In the genomic region with DNA sequence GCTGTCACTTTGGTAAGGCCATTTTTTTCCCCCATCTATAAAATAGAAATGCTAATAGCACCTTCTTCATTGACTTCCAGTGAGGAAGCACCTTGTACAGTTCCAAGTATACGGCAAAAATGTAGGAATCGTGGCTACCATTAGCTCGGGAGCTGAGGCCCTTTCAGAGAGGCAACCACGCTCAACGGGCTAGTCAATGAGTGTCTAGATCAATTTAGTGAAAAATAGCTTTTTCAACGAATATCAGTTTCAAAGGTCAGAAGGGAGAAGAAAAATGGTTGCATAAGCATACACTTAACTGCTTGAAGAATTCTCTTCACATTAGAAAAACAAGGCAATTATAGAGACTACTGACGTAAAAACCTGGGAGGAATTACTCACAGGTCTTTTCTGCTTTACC, we compare ENCODE assay signal across 23 mouse cellular contexts. TPM values are rescaled to one million over a fixed set of nuclear protein-coding genes. Genes with fewer than 3 reads are reported as not detected.
DNase-seq lines count a peak whose midpoint lies in the region; ATAC-seq lines count a peak whose summit lies in the region.
"Had no signal": no experiment of that assay in that cellular context is flagged by ENCODE, and none has a peak within 500 bp of the region (broad histone marks: within the 10 kb centered on the region; RNA-seq: fewer than 3 reads in every experiment).

No protein-coding gene starts in this region.

- H3K9ac ChIP-seq in kidney, embryonic 15.5 days: no peak overlapping the region
- H3K9ac ChIP-seq: forebrain, embryonic 13.5 days; forebrain, postnatal 0 days; hindbrain, embryonic 15.5 days had no signal

- no peak overlapping the region for H3K4me2 ChIP-seq in kidney, embryonic 15.5 days
- H3K4me2 ChIP-seq: forebrain, embryonic 13.5 days; heart, embryonic 11.5 days; hindbrain, embryonic 15.5 days had no signal

- H3K36me3 ChIP-seq in kidney, embryonic 15.5 days: no peaks in the 10 kb centered on the region
- H3K36me3 ChIP-seq: embryonic facial prominence, embryonic 10.5 days; G1E; hindbrain, embryonic 15.5 days had no signal

- H3K9me3 ChIP-seq in kidney, embryonic 15.5 days (replicated peaks): no peaks in the 10 kb centered on the region
- H3K9me3 ChIP-seq: embryonic facial prominence, embryonic 10.5 days; forebrain, embryonic 13.5 days; hindbrain, embryonic 15.5 days had no signal

- H3K4me1 ChIP-seq in kidney, embryonic 15.5 days: peaks cover 18% of the 10 kb centered on the region

- peak; percentile 0 for DNase-seq in gastrocnemius, adult 18-20 months (ENCODE audit: low spot score)
- no peak for DNase-seq in gastrocnemius, postnatal 4 days (ENCODE audit: low spot score in 2 of 2)
- peak; percentile 40 for DNase-seq in kidney, adult 11 months
- peak; percentile 40 for DNase-seq in kidney, postnatal 14 days
- no peak for DNase-seq in kidney, postnatal 10 days
- DNase-seq in kidney, postnatal 36 days: peak; percentile 42 to 68
- DNase-seq: adrenal gland, adult 8-10 months; adrenal gland, postnatal 36 days; B cell, adult 2 months; cerebellum, adult 2 months; cerebellum, postnatal 10 days; forebrain, postnatal 0 days; gastrocnemius, adult 2 months; gastrocnemius, postnatal 25 days; heart, adult 18-20 months had no signal

- H3K27me3 ChIP-seq in kidney, embryonic 15.5 days: no peaks in the 10 kb centered on the region
- H3K27me3 ChIP-seq: forebrain, embryonic 13.5 days; hindbrain, embryonic 15.5 days had no signal

- H3K27ac ChIP-seq in kidney, embryonic 15.5 days: no peak overlapping the region
- H3K27ac ChIP-seq: embryonic facial prominence, embryonic 10.5 days; forebrain, embryonic 13.5 days; gastrocnemius, adult 2 months; hindbrain, embryonic 15.5 days had no signal

- no peak for ATAC-seq in kidney, embryonic 15.5 days (replicated peaks; ENCODE audit: low FRiP score)
- ATAC-seq: CD4-positive, CD25-positive, alpha-beta regulatory T cell, adult 4 months; forebrain, embryonic 13.5 days; forebrain, postnatal 0 days had no signal

- 80% methylated on average over 7 of the region's 7 CpGs for WGBS in kidney, embryonic 15.5 days

- H3K4me3 ChIP-seq in kidney, embryonic 15.5 days (replicated peaks): no peak overlapping the region
- H3K4me3 ChIP-seq: embryonic facial prominence, embryonic 10.5 days; forebrain, embryonic 13.5 days; gastrocnemius, adult 2 months; hindbrain, embryonic 15.5 days had no signal

RNA-seq across cellular contexts. Expression of a gene that starts 47.2 kb away (rescaled TPM):
- not detected for total RNA-seq in gastrocnemius, adult 18-20 months (2021)
- total RNA-seq in gastrocnemius, postnatal 4 days (2021): not detected
- polyA plus RNA-seq in kidney, embryonic 15.5 days (2015; fragmentation: Nextera tagmentation; extraction: Ambion mirVana): 0.26 and 0.28 TPM in 2 replicates
- total RNA-seq: gastrocnemius, adult 2 months; gastrocnemius, postnatal 25 days; heart, adult 18-20 months; heart, postnatal 25 days had no signal
- polyA plus RNA-seq: CD4-positive, CD25-positive, alpha-beta regulatory T cell, adult 4 months; cerebellum, adult 2 months; forebrain, embryonic 13.5 days; G1E; heart, embryonic 11.5 days had no signal

Comparison
In these comparisons a context has a peak if more than half of its experiments do, and no peak if none do; other contexts are left out.
1. DNase-seq: peak in gastrocnemius, adult 18-20 months (single experiment), kidney, adult 11 months (single experiment), kidney, postnatal 14 days (single experiment) and kidney, postnatal 36 days (2 of 2); none in gastrocnemius, postnatal 4 days (0 of 2) and kidney, postnatal 10 days (single experiment).